In genomic region chr11:106752103-106752502, GRCm38 (mm10) we compare ENCODE assay signal across 11 mouse cellular contexts. TPM values are rescaled to one million over a fixed set of nuclear protein-coding genes. Genes with fewer than 3 reads are reported as not detected.
DNase-seq lines count a peak whose midpoint lies in the region; ATAC-seq and TF ChIP-seq lines count a peak whose summit lies in the region.
"Had no signal": no experiment of that assay in that cellular context is flagged by ENCODE, and none has a peak within 500 bp of the region (broad histone marks: within the 10 kb centered on the region; RNA-seq: fewer than 3 reads in every experiment).

No protein-coding gene starts in this region.

- no peak overlapping the region for H3K4me3 ChIP-seq in layer of hippocampus, adult 2 months
- peak overlapping the region; percentile 56 for H3K4me3 ChIP-seq in bone marrow, adult 2 months (replicated peaks; ENCODE audit: control insufficient read depth, low read depth, low read length)
- H3K4me3 ChIP-seq in megakaryocyte, embryonic 14.5 days (replicated peaks), result peak overlapping the region; percentile 78
- no peak overlapping the region for H3K4me3 ChIP-seq in intestine, postnatal 0 days (ENCODE audit: low read depth, low read length)
- H3K4me3 ChIP-seq: erythroblast, embryonic 14.5 days had no signal

- no peak overlapping the region for H3K4me2 ChIP-seq in intestine, postnatal 0 days (replicated peaks; ENCODE audit: low read depth)

- 6% methylated on average over 7 of the region's 7 CpGs for WGBS in bone marrow, adult 2 months
- WGBS in intestine, postnatal 0 days, result 72% methylated on average over 7 of the region's 7 CpGs

- no peak overlapping the region for H3K9ac ChIP-seq in intestine, postnatal 0 days (ENCODE audit: low read depth, low read length)

- H3K4me1 ChIP-seq in bone marrow, adult 2 months (ENCODE audit: control insufficient read depth, insufficient read depth, low read length), result peaks cover 6% of the 10 kb centered on the region; the same call in 1 of the 2 replicates
- H3K4me1 ChIP-seq in megakaryocyte, embryonic 14.5 days, result peaks cover 29% of the 10 kb centered on the region
- no peaks in the 10 kb centered on the region for H3K4me1 ChIP-seq in intestine, postnatal 0 days (replicated peaks; ENCODE audit: control insufficient read depth, insufficient read depth, low read length)

- peaks cover 15% of the 10 kb centered on the region for H3K36me3 ChIP-seq in megakaryocyte, embryonic 14.5 days (replicated peaks; ENCODE audit: low read length)
- no peaks in the 10 kb centered on the region for H3K36me3 ChIP-seq in intestine, postnatal 0 days (ENCODE audit: control insufficient read depth, insufficient read depth)

- DNase-seq in layer of hippocampus, adult 2 months (ENCODE audit: low spot score in 2 of 2), result no peak
- no peak for DNase-seq in layer of hippocampus, postnatal 10 days (ENCODE audit: low spot score in 2 of 2)
- DNase-seq in thymus, adult 18-20 months, result peak; percentile 37 to 68
- no peak for DNase-seq in embryo, embryonic 10.5 days (ENCODE audit: low spot score)
- DNase-seq in adrenal gland, postnatal 25 days, result no peak
- DNase-seq: right cerebral cortex, postnatal 25 days had no signal

- TF ChIP-seq POLR2A in bone marrow, adult 2 months (IDR thresholded peaks at IDR 0.05; ENCODE audit: borderline replicate concordance, control insufficient read depth, low read depth, low read length), result peak; percentile 87

- H3K27me3 ChIP-seq in megakaryocyte, embryonic 14.5 days (replicated peaks), result peaks cover 53% of the 10 kb centered on the region
- H3K27me3 ChIP-seq in intestine, postnatal 0 days (replicated peaks; ENCODE audit: control insufficient read depth, insufficient read depth, low read length), result no peaks in the 10 kb centered on the region

- ATAC-seq in intestine, postnatal 0 days, result no peak

- no peak for TF ChIP-seq CTCF in layer of hippocampus, adult 2 months (conservative IDR thresholded peaks at IDR 0.05)
- no peak for TF ChIP-seq CTCF in bone marrow, adult 2 months (IDR thresholded peaks at IDR 0.05; ENCODE audit: control insufficient read depth, insufficient read depth, low read length)
- no peak for TF ChIP-seq CTCF in intestine, postnatal 0 days (IDR thresholded peaks at IDR 0.05; ENCODE audit: low read depth)

- H3K27ac ChIP-seq in layer of hippocampus, adult 2 months, result peak overlapping the region; percentile 28; the same call in 1 of the 2 replicates
- H3K27ac ChIP-seq in bone marrow, adult 2 months (ENCODE audit: control insufficient read depth, insufficient read depth, low read depth, low read length, poor library complexity), result peak overlapping the region; percentile 88
- no peak overlapping the region for H3K27ac ChIP-seq in intestine, postnatal 0 days (ENCODE audit: low read depth, low read length)

- H3K9me3 ChIP-seq in megakaryocyte, embryonic 14.5 days, result peaks cover 18% of the 10 kb centered on the region; the same call in 1 of the 2 replicates
- no peaks in the 10 kb centered on the region for H3K9me3 ChIP-seq in intestine, postnatal 0 days (ENCODE audit: control insufficient read depth)

RNA-seq across cellular contexts. Expression of gene Milr1, which starts 1.1 kb away (rescaled TPM):
- not detected for total RNA-seq in layer of hippocampus, adult 2 months (2021)
- 1 to 10 TPM in 1 of 2 experiments, under 1 TPM in 1; 0.62 to 1.3 TPM for total RNA-seq in layer of hippocampus, postnatal 10 days (2021)
- polyA plus RNA-seq in bone marrow, adult 2 months (2011; ENCODE audit: insufficient read depth, insufficient read length, low replicate concordance, missing spikeins), result 8.9 and 38.3 TPM in 2 replicates
- polyA plus RNA-seq in megakaryocyte, embryonic 14.5 days (2012; ENCODE audit: insufficient read depth, low replicate concordance), result 1.2 TPM in 1 of 2 replicates, not detected in the other
- polyA plus RNA-seq in intestine, postnatal 0 days (2015; fragmentation: Nextera tagmentation; extraction: Ambion mirVana), result 1.3 and 1.9 TPM in 2 replicates
- 0.52 and 0.71 TPM in 2 replicates for total RNA-seq in adrenal gland, postnatal 25 days (2021)
- total RNA-seq: layer of hippocampus, postnatal 25 days had no signal
- polyA plus RNA-seq: erythroblast, embryonic 14.5 days had no signal

RNA-seq across cellular contexts. Expression of gene Pecam1, which starts 1.7 kb away (rescaled TPM):
- 10 to 100 TPM; 15.9 to 20.4 TPM for total RNA-seq in layer of hippocampus, adult 2 months (2021)
- total RNA-seq in layer of hippocampus, postnatal 10 days (2021), result 10 to 100 TPM; 18.5 to 19.7 TPM
- 21.7 and 33.5 TPM in 2 replicates for polyA plus RNA-seq in bone marrow, adult 2 months (2011; ENCODE audit: insufficient read depth, insufficient read length, low replicate concordance, missing spikeins)
- 1.3 and 13.6 TPM in 2 replicates for polyA plus RNA-seq in megakaryocyte, embryonic 14.5 days (2012; ENCODE audit: insufficient read depth, low replicate concordance)
- polyA plus RNA-seq in intestine, postnatal 0 days (2015; fragmentation: Nextera tagmentation; extraction: Ambion mirVana), result 25.9 and 26.1 TPM in 2 replicates
- total RNA-seq in adrenal gland, postnatal 25 days (2021), result 76.1 and 90.7 TPM in 2 replicates
- polyA plus RNA-seq: erythroblast, embryonic 14.5 days had no signal

RNA-seq across cellular contexts. Expression of gene Polg2, which starts 27.2 kb away (rescaled TPM):
- total RNA-seq in layer of hippocampus, adult 2 months (2021), result 1 to 10 TPM; 3.1 to 5.0 TPM
- 1 to 10 TPM; 3.9 to 5.6 TPM for total RNA-seq in layer of hippocampus, postnatal 10 days (2021)
- polyA plus RNA-seq in bone marrow, adult 2 months (2011; ENCODE audit: insufficient read depth, insufficient read length, low replicate concordance, missing spikeins), result 4.9 and 6.1 TPM in 2 replicates
- 0.62 TPM in 1 of 2 replicates, not detected in the other for polyA plus RNA-seq in megakaryocyte, embryonic 14.5 days (2012; ENCODE audit: insufficient read depth, low replicate concordance)
- polyA plus RNA-seq in intestine, postnatal 0 days (2015; fragmentation: Nextera tagmentation; extraction: Ambion mirVana), result 12.9 and 13.3 TPM in 2 replicates
- total RNA-seq in adrenal gland, postnatal 25 days (2021), result 7.1 and 8.4 TPM in 2 replicates

RNA-seq across cellular contexts. Expression of gene Ddx5, which starts 36.9 kb away (rescaled TPM):
- total RNA-seq in layer of hippocampus, adult 2 months (2021), result 100 to 1,000 TPM; 779 to 834 TPM
- 100 to 1,000 TPM; 692 to 786 TPM for total RNA-seq in layer of hippocampus, postnatal 10 days (2021)
- 448 and 600 TPM in 2 replicates for polyA plus RNA-seq in bone marrow, adult 2 months (2011; ENCODE audit: insufficient read depth, insufficient read length, low replicate concordance, missing spikeins)
- 1,300 and 3,413 TPM in 2 replicates for polyA plus RNA-seq in megakaryocyte, embryonic 14.5 days (2012; ENCODE audit: insufficient read depth, low replicate concordance)
- 163 and 183 TPM in 2 replicates for polyA plus RNA-seq in intestine, postnatal 0 days (2015; fragmentation: Nextera tagmentation; extraction: Ambion mirVana)
- total RNA-seq in adrenal gland, postnatal 25 days (2021), result 703 and 926 TPM in 2 replicates

RNA-seq across cellular contexts. Expression of gene Cep95, which starts 36.9 kb away (rescaled TPM):
- total RNA-seq in layer of hippocampus, adult 2 months (2021), result 10 to 100 TPM; 13.6 to 18.8 TPM
- 10 to 100 TPM; 11.3 to 12.9 TPM for total RNA-seq in layer of hippocampus, postnatal 10 days (2021)
- polyA plus RNA-seq in bone marrow, adult 2 months (2011; ENCODE audit: insufficient read depth, insufficient read length, low replicate concordance, missing spikeins), result 39.6 and 53.9 TPM in 2 replicates
- polyA plus RNA-seq in megakaryocyte, embryonic 14.5 days (2012; ENCODE audit: insufficient read depth, low replicate concordance), result 2.0 TPM in 1 of 2 replicates, not detected in the other
- 5.3 and 5.5 TPM in 2 replicates for polyA plus RNA-seq in intestine, postnatal 0 days (2015; fragmentation: Nextera tagmentation; extraction: Ambion mirVana)
- 10.5 and 14.7 TPM in 2 replicates for total RNA-seq in adrenal gland, postnatal 25 days (2021)

Comparison
In these comparisons a context has a peak if more than half of its experiments do, and no peak if none do; other contexts are left out.
1. DNase-seq: peak in thymus, adult 18-20 months (2 of 2); none in layer of hippocampus, adult 2 months (0 of 2), layer of hippocampus, postnatal 10 days (0 of 2), embryo, embryonic 10.5 days (single experiment) and adrenal gland, postnatal 25 days (single experiment).
2. H3K4me3 ChIP-seq: peak in bone marrow, adult 2 months (single experiment) and megakaryocyte, embryonic 14.5 days (single experiment); none in layer of hippocampus, adult 2 months (single experiment) and intestine, postnatal 0 days (single experiment).